14 mouse cellular contexts compared by ENCODE assay signal in genomic region chr13:35832676-35833075, GRCm38 (mm10).
DNase-seq lines count a peak whose midpoint lies in the region; ATAC-seq lines count a peak whose summit lies in the region.
"Had no signal": no experiment of that assay in that cellular context is flagged by ENCODE, and none has a peak within 500 bp of the region (broad histone marks: within the 10 kb centered on the region; RNA-seq: fewer than 3 reads in every experiment).

No protein-coding gene starts in this region.

- intact Hi-C loops in gastrocnemius, postnatal 14 days (cut with DNase I; ENCODE audit: low total_unique reads) = no loop called here

- WGBS in kidney, embryonic 15.5 days = 44% methylated on average over 6 of the region's 6 CpGs

- peaks cover 8% of the 10 kb centered on the region for H3K4me1 ChIP-seq in kidney, embryonic 15.5 days

- no peak overlapping the region for H3K9ac ChIP-seq in kidney, embryonic 15.5 days

- no peak overlapping the region for H3K27ac ChIP-seq in kidney, embryonic 15.5 days
- H3K27ac ChIP-seq: heart, adult 2 months had no signal

- no peaks in the 10 kb centered on the region for H3K9me3 ChIP-seq in kidney, embryonic 15.5 days (replicated peaks)

- H3K36me3 ChIP-seq in kidney, embryonic 15.5 days = no peaks in the 10 kb centered on the region

- H3K4me2 ChIP-seq in kidney, embryonic 15.5 days = no peak overlapping the region

- ATAC-seq in kidney, embryonic 15.5 days (replicated peaks; ENCODE audit: low FRiP score) = no peak
- ATAC-seq: activated CD4-positive, CD25-positive, alpha-beta regulatory T cell, adult 4 months had no signal

- H3K27me3 ChIP-seq in kidney, embryonic 15.5 days = no peaks in the 10 kb centered on the region
- H3K27me3 ChIP-seq: megakaryocyte, embryonic 14.5 days had no signal

- no peak overlapping the region for H3K4me3 ChIP-seq in kidney, embryonic 15.5 days (replicated peaks)
- H3K4me3 ChIP-seq: heart, adult 2 months; megakaryocyte, embryonic 14.5 days had no signal

- peak; percentile 31 to 36 for DNase-seq in heart, adult 18-20 months
- DNase-seq in heart, adult 9 months (ENCODE audit: low spot score in 2 of 2) = no peak
- DNase-seq in Muller cell, postnatal 12 days (ENCODE audit: inconsistent ontology term) = peak; percentile 53
- peak; percentile 51 for DNase-seq in cerebellum, adult 11-12 months
- peak; percentile 66 for DNase-seq in gastrocnemius, postnatal 14 days
- no peak for DNase-seq in frontal cortex, postnatal 10 days (ENCODE audit: low spot score in 2 of 2)
- no peak for DNase-seq in kidney, adult 9 months
- DNase-seq: kidney, adult 8-10 months; layer of hippocampus, postnatal 36 days; liver had no signal

Comparison
In these comparisons a context has a peak if more than half of its experiments do, and no peak if none do; other contexts are left out.
1. DNase-seq: peak in heart, adult 18-20 months (2 of 2), Muller cell, postnatal 12 days (single experiment), cerebellum, adult 11-12 months (single experiment) and gastrocnemius, postnatal 14 days (single experiment); none in heart, adult 9 months (0 of 2), frontal cortex, postnatal 10 days (0 of 2) and kidney, adult 9 months (single experiment).